Mouse (Mus musculus): Measurements from ENCODE around the gene Fabp3. TPM values are rescaled to one million over a fixed set of nuclear protein-coding genes. Genes with fewer than 3 reads are reported as not detected.

Gene Fabp3
- polyA plus RNA-seq (2015; fragmentation: Nextera tagmentation; extraction: Ambion mirVana), result 1,035 and 1,171 TPM in 2 replicates

GRCm38 (mm10) chr4:130308231-130309081 is at the start of gene Fabp3, which contains the start of gene Gm10570:
Gene Fabp3, plus strand, starts transcription at chr4:130308595.
Gene Gm10570, minus strand, starts transcription at chr4:130308674.

GRCm38 (mm10) chr4:130279105-130279504 is 29.3 kb upstream of the Fabp3 start, which contains the start of gene Serinc2:
Gene Serinc2, minus strand, starts transcription at chr4:130279205.

GRCm38 (mm10) chr4:130359486-130360237 is 51.3 kb downstream of the Fabp3 start, which contains the start of the genes Zcchc17 and Snrnp40:
Gene Zcchc17, minus strand, starts transcription at chr4:130359943.
Gene Snrnp40, plus strand, starts transcription at chr4:130360132.

Other genes with a start within 250 kb of the Fabp3 start
- 43.5 and 49.8 TPM in 2 replicates for gene Pef1, start 206.0 kb upstream of the Fabp3 start, polyA plus RNA-seq (2015; fragmentation: Nextera tagmentation; extraction: Ambion mirVana)
- gene Hcrtr1, start 169.2 kb upstream of the Fabp3 start, polyA plus RNA-seq (2015; fragmentation: Nextera tagmentation; extraction: Ambion mirVana), result 0.10 TPM in 1 of 2 replicates, not detected in the other
- 35.7 and 47.8 TPM in 2 replicates for gene Tinagl1, start 133.5 kb upstream of the Fabp3 start, polyA plus RNA-seq (2015; fragmentation: Nextera tagmentation; extraction: Ambion mirVana)
- gene Gm853, start 86.2 kb upstream of the Fabp3 start, polyA plus RNA-seq (2015; fragmentation: Nextera tagmentation; extraction: Ambion mirVana), result not detected in 2 replicates
- gene Serinc2, start 29.4 kb upstream of the Fabp3 start, polyA plus RNA-seq (2015; fragmentation: Nextera tagmentation; extraction: Ambion mirVana), result 81.0 and 86.8 TPM in 2 replicates
- gene Gm10570, start 79 bp downstream of the Fabp3 start, polyA plus RNA-seq (2015; fragmentation: Nextera tagmentation; extraction: Ambion mirVana), result 1.0 and 2.2 TPM in 2 replicates
- 47.0 and 51.9 TPM in 2 replicates for gene Zcchc17, start 51.3 kb downstream of the Fabp3 start, polyA plus RNA-seq (2015; fragmentation: Nextera tagmentation; extraction: Ambion mirVana)
- gene Snrnp40, start 51.5 kb downstream of the Fabp3 start, polyA plus RNA-seq (2015; fragmentation: Nextera tagmentation; extraction: Ambion mirVana), result 45.9 and 48.8 TPM in 2 replicates

All from skeletal muscle tissue, postnatal 0 days (tissue).